Mouse (Mus musculus) CD4-positive, CD25-positive, alpha-beta regulatory T cell, adult 4 months (primary cell): ENCODE measurements at regions not wholly inside any gene's neighbourhood (a gene's known extent, or its start where the extent isn't known, plus 50 kb on each side); places are given as distances from the start of the nearest gene placed in this dataset.

Experiments
- ATAC-seq: one replicate; pipeline ENCODE4 v1.8.0; 2017

DNA sequence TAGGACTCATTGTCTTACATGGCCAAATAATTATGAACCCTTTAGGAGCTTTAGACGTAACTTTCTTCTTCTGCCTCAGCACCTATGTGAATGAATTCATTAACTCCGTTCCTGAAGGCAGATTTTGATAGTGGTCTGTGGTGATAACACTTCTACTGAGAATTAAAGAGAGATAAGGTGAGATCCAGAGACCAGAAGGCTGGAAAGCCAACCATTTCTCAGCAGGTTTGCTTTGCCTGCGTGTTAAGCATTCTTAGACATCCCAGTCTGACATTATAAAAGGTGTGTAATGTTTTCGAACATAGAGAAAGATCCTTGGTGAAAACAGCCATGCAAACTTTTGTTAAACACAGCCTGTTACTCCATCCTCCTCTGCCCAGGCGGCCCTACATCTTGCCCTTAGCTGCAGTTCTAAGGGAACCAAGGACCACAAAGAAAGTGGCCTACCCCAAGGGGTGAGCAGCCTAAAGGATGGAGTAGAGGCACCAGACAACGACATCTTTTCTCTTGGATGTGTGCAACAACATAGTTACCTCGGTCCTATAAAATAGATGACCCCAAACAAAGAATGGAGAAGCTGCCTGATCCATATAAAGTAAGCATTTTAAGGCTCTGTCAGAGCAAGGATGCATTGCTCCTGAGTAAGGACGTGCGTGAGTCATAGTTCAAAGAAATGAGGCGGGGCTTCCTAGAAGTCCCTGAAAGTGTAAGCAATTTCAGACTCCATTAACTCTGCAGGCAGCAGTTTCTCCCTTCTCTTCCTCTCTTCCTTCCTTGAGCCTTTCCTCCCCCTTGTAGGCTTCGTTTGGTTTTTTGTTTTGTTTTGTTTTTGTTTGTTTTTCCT, 55.1 kb upstream of the Xpr1 start:
- no peak for ATAC-seq

DNA sequence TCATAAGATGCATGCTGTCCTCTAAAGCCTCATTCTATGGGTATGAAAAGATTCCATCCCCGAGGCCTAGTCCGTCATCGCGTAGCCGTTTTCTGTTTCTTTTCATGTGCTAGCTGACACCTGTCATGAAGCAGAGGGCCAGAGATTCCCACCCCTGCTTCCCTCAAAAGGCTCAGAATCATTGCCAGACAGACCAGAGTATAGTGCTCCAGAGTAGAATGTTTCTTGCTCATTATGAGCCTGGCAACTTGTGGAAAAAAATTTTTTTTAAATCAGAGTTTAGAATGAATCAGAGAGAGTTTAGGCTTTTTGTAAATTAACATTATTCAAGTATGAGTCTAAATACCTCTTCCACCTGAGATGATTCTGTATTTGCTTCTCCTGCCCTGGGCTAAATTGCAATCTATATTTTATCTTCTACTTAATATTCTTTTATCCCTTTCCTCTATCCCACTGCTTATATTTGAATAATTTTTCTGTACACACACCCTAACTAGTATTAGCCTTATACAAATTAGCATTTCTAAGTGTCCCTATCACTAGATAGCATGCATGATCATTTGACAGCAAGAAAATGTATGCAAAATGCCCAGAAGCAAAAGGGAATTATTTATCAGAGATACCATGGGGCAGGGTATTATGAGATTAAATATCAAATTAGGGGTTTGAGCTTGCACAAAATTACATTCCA, 55.9 kb upstream of the Xpr1 start:
- ATAC-seq: no peak

DNA sequence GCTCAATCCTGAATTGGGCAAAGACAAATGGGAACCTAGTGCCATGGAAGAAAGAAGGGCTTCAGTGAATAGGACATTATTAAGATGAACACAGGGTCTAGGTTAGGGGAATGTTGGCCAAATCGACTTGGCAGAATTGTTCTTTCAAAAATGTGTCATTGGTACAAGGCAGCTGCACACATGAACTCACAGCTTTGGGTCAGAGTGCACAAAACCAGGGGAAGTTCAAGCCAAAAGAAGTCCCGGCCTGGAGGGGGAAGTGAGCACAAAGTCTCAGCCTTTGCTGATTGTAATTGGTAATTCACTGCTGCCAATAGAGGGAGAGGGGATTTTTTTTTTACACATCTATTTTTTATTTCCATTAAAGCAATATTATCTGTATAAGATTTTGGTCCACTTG, 57.8 kb upstream of the Xpr1 start:
- ATAC-seq: no peak

- ATAC-seq: peak; percentile 63
Observed at GRCm38 (mm10) chr1:155476237-155476636, 59.0 kb upstream of the Xpr1 start.

DNA sequence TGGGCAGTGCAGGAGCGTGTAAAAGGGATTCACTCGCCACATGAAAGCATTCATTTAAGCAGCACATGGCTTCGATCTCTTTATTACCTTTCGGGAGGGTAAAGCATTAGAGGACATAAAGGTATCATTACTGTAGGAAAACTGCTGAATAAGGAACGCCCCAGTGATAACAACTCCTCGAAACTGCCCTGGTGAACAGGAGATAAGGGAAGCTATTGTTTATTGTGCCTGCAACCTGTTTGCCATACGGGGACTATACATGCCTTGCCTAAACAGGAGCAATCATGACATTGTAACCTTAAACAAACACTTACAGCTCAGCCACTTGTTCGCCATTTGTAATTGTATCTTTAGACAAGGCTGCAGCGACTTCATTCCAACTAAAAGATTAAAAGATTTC, 64.9 kb upstream of the Xpr1 start:
- ATAC-seq: no peak

DNA sequence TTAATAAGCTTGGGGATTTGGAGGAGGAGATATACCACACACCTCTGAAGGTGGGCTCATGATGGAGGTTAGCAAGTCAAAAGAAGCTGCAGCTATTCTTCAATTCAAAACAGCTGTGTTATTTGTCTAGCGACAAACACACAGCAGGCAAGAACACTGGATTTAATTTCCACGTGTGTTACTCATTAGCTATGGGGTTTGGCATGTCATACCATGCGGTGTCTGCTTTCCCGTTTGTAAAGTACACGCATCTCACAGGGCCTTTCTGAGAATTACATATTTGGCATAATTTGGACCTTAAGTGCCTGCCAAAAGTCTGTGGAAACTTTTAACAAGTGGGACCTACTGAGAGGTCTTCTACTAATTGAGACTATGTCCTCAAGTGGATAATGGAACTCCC, 65.5 kb upstream of the Xpr1 start:
- no peak for ATAC-seq

DNA sequence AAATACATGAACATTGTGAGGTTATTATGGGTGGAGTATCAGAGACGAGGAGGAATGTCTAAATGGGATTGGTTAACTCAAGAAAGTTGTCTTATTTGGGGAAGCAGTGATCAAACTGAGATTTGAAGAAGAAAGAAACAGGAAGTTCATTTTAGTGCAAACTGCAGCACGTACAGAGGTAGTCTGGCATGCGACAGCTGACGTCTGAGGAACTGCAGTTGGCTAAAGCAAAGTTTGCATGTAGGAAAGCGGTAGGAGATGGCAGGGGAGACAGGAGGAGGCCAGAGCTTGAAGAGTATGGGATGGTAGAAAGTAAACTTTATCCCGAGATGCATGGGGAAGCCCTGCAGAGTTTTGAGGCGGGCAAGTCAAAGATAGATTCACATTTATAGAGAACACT, 66.5 kb upstream of the Xpr1 start:
- ATAC-seq: no peak

- ATAC-seq: no peak
Observed at GRCm38 (mm10) chr1:155487796-155488195, 70.1 kb upstream of the Acbd6 start.

- no peak for ATAC-seq
Observed at GRCm38 (mm10) chr1:155488966-155489661, 68.8 kb upstream of the Acbd6 start.

DNA sequence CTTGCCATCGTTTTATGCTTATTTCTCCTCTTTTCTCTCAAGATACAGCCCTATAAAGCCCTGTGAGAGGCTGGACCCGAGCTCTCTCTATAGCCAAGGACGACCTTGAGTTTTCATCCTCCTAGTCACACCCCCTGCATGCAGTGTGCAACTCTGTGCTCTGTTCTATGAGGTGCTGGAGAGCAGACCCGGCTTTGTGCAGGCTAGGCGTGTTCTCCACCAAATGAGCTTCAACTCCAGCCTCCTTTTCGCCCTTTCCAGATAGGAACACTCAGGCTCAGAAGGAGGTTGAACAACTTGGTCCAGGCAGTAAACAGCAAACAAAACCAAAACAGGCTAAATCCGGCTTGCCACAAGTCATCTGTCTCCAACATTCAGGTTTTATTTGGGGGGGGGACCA, 67.8 kb upstream of the Acbd6 start:
- no peak for ATAC-seq

GRCm38 (mm10) chr1:155491205-155492026, 66.5 kb upstream of the Acbd6 start:
- no peak for ATAC-seq

DNA sequence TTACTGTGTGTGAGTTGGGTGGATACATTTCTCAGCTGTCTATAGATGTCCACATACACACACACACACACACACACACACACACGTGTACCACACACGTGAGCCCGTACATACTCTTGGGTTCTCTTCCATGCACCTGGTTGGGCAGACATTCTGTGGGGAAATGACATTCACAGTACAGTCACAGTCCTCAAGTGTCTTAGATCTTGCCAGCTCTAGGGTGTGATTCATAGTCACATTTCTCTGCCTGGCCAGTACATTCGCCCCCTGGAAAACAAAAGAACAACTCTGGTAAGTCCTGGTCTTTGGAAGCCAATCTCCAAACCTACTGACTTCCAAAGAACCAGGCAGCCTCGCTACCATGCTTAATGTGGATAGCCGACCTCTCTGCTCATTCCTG, 64.6 kb upstream of the Acbd6 start:
- ATAC-seq: no peak

DNA sequence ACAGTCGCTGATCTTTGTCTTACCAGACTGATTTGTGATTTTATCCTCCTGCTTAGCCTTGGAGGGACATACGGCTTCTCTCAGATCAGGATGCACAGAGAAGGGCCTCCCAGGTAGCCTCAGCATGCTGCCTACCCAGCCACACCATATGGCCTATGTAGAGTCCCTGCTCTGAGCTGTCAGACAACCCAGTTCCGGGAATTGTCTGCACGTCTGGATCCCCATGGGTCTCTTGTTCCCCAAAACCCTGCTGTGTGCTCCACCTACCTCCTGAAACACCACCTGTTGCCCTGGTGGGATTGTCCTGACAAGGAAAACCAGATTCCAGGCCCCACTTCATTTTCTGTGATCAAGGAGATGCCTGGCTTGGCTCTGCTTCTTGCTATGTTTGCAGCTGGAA, 64.1 kb upstream of the Acbd6 start:
- no peak for ATAC-seq

DNA sequence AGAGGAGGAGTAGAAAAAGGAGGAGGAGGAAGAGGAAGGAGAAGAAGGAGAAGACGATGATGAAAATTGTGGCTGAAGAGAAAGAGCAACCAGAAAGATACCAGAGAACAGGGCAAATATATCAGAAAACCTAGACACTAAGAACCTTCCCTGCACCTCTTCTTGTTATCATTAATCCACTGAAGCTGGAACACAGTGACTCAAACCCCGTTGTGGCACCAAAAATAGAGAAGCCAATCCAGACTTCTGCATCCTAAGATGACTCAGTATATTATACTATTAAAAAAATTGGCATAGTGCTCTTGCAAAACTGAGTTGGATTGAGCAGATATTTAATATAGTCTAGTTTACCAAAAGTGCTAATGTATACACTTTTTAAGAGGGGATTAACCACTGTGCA, 63.6 kb upstream of the Acbd6 start:
- no peak for ATAC-seq

DNA sequence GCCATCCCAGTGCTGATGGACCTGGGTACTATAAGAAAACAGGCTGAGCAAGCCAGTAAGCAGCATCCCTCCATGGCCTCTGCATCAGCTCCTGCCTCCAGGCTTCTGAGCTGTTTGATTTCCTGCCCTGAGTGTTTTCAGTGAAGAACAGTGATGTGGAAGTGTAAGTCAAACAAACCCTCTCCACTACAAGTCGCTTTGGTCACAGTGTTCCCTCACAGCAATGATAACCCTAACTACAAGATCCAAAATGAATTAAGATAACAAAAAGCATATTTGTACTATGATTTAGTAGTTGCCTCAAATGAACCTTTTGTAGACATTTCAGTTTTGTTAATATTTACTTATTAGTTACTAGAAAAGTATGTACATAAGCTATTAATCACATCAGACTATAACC, 58.2 kb upstream of the Acbd6 start:
- no peak for ATAC-seq

DNA sequence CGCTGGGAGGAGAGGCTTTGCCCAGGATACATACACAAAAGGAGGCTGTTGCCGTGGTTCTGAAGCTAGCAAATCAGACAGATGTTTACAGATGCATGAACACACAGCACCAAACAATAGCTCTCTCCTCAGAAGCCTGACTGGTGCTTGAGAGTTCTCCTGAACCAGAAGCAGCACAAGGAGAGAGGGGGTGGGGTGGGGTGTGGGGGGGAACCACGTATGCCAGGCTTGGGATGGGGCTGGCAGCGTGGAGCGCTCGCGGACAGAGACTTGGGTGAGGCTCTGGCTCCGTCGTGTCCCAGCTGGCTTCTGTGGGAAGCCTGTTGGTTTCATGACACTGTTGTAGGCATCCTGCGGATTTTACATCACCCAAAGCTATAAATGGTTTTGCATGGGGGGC, 55.1 kb upstream of the Acbd6 start:
- ATAC-seq: no peak

GRCm38 (mm10) chr1:155504581-155505328, 53.2 kb upstream of the Acbd6 start:
- no peak for ATAC-seq

- ATAC-seq: peak; percentile 58
Observed at GRCm38 (mm10) chr1:155505361-155506077, 52.4 kb upstream of the Acbd6 start.
